Mouse (Mus musculus): ENCODE measurements at regions not wholly inside any gene's neighbourhood (a gene's known extent, or its start where the extent isn't known, plus 50 kb on each side); places are given as distances from the start of the nearest gene placed in this dataset.

DNA sequence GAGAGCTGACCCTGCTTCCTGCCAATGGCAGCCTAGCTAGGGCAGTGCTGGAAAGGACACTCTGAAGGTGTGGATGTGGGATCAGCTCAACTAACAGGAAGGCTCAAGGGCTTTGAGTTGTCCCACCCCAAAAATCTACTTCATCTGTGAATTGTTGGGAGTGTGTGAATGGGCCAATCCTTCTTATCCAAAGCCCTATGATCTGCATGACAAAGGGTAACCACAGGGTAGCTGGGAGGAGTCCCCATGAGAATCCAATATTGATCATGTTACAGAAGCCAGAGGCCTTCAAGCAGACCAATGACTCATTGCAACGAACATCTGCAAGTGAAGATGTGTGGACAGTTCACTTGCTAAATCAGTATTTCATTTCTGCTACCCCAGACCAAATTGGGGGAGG, 51.1 kb upstream of the Adra1b start:
- CTCF ChIA-PET = interaction anchor here in 1 of 4 experiments (0.6 kb wide), 1 partner anchor 446 kb away, joined by 7 read pairs; no protein-coding TSS in a partner anchor
- POLR2A ChIA-PET = interaction anchor here in 1 of 4 experiments (1.1 to 1.3 kb wide), 3 partner anchors 9 to 198 kb away, joined by 3 to 4 read pairs (median 4); no protein-coding TSS in a partner anchor

DNA sequence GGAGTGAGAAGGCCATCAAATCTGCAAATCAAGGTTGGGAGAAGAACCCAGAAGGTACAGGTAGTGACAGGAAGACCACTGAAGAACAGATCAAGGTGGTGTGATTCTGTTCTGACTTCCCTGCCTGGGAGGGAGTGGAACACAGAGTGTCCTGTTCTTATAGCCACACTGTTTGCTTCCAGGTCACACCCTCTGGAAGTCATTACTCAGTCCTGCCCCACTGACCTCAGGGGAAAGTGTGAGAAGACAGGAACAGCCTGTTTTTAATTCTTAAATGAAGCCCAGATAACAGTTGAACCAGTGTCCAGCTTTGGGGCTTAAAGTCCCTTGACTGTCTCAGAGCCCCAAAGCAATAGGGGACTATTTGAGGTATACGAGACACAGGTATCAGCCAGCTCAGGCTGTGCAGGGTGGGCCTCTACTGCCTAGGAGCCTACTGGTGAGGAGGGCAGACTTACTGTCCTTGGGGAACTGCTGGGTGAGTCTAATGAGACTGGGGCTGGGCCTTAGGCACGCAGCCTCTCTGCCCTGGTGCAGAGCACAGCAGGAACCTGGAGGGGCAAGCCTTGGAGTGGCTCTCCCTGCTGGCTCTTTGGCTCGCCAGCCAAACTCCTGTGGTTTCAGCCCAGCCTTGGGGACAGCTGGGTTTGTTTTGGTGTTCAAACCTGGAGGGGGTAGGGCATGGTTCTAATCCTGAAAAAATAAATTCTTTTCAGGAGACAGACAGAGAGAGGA, 57.4 kb upstream of the Adra1b start:
- CTCF ChIA-PET = no interaction called here
- POLR2A ChIA-PET = no interaction called here

DNA sequence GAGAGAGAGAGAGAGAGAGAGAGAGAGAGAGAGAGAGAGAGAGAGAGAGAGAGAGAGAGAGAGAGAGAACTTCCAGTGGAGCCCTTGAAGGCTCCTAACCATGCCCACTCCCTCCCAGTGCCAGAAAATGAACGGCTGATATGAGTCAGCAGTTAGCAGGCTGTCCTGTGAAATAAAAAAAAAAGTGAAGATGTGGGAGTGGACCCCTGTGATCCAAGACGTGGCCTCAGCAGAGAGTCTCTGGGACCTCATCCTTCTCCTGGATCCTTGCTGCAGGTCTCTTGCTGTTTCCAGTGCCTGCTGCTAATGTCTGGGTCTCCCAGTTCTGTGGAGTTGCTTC, 57.9 kb upstream of the Adra1b start:
- ChIA-PET POLR2A (no interaction called here), CTCF (no interaction called here)

DNA sequence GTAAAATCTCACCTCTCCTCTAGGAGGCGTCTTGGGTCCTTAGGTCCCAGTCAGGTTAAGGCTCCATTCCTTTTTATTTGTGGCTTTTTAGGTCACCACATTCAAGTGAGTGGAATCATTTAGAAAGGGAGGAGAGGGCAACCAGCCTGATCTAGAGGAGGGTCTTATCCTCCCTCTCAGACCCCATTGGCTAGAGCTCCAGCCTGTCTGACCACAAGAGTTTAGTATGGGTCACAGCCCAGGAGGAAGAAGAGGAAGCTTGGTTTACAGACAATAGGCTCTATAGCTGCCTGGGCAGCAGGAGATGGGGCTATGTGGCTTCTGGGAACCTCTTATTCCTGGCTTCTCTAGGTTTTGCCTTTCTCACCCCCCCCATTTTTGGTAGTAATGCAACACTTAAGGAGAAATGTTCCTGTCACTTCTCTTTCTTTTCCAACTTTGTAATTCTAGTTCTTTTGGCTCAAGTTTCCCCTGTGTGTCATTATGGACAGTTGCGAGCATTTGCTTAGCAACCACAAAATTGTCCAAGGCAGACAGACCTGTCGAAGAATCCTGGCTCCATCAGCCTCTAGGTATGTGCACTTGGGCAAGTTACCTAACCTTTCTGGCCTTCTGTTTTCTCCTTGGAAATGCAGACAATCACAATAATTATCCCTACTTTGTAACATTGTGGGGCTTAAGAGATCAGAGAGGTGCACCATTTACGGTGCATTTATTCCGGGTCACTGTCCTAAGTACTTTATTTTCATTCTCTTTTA, 59.5 kb upstream of the Adra1b start:
- POLR2A ChIA-PET = no interaction called here

DNA sequence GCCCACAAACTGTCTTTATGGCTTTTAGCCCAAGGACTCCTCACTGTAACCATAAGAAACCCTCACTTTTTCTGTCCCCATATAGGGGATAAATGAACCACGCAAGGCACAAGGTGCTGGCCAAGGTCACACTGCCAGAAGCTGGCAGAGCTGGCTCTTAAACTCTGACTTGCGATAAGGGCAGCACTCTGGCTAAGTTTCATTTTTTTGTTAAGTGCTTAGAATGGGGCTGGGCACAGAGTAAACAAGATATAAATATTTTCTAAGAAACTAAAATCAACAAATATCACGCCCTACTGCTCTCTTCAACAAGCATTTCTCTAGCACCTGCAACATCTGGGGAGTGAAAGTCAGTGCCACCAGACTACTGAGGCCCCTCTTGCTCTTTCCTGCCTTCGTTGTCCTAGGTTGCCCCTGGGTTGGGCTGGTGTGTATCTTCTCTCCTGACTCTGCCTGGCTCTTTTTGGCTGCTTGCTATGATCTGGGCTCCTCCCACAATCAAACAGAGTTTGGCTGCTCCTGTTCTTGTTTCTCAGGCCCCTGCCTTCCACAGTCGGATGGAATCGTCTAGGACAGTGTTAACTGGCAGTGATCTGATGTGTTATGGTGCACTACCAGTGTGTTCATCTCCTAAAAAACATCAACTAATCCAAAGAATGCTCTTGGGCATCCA, 60.5 kb upstream of the Adra1b start:
- CTCF ChIA-PET = no interaction called here
- POLR2A ChIA-PET = no interaction called here

More for the DNA sequence above, 59.5 kb upstream of the Adra1b start:
- CTCF ChIA-PET = interaction anchor here in 1 of 4 experiments (0.6 kb wide), 1 partner anchor 125 kb away, joined by 3 read pairs; no protein-coding TSS in a partner anchor

DNA sequence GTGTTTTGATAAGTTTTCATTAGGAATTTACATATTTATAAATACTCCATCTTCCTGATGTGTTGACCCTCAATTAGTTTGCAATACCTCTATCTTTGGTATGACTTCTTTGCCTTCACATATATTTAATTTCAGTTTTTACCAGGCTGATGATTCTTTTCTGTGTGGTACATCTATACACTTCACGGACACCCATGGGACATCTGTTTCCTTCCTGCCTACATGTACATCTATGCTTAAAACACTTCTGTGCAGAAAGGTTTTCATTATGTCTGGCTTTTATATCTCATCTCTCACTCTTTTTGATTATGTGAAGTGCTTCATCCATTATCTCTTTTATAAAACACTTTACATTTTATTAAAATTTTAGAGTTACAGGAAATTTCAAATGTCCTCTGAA, 66.8 kb upstream of the Adra1b start:
- CTCF ChIA-PET = no interaction called here

DNA sequence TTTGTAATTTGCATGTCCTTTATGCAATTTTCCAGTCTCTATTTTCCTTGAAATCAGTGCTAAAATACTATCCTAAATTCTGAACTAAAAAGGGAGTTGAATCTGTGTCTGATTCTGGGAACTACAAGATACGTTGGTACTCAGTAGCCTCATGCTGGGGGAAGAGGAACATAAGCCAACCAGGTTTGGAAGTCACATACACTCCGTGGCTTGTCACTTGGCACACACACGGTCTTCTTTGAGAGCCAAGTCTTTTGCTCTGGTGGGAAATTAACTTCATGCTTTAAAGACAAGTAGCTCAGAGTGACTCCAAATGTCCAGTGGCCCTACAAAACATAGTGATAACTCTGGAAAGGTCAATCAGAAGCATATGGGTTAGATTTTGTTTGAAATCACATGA, 70.9 kb upstream of the Adra1b start:
- CTCF ChIA-PET = no interaction called here

More for the DNA sequence above, 66.8 kb upstream of the Adra1b start:
- POLR2A ChIA-PET = no interaction called here

DNA sequence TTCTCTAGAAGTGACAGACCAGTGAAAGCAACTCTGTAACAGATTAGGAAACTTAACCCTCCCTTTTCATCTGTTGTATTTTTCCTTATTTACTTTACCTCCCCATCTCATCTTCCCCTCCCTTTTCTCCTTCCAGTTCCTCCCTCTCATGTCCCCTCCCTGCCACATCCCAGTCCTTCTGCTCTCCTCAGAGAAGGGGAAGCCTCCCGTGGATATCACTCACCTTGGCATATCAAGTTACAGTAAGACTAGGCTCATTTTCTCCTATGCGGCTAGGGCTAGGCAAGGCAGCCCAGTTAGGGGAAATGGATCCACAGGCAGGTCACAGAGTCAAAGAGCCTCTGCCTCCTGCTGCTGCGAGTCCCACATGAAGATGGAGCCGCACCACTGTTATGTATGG, 75.0 kb upstream of the Adra1b start:
- ChIA-PET CTCF (no interaction called here), POLR2A (no interaction called here)

More for the DNA sequence above, 70.9 kb upstream of the Adra1b start:
- POLR2A ChIA-PET = no interaction called here

DNA sequence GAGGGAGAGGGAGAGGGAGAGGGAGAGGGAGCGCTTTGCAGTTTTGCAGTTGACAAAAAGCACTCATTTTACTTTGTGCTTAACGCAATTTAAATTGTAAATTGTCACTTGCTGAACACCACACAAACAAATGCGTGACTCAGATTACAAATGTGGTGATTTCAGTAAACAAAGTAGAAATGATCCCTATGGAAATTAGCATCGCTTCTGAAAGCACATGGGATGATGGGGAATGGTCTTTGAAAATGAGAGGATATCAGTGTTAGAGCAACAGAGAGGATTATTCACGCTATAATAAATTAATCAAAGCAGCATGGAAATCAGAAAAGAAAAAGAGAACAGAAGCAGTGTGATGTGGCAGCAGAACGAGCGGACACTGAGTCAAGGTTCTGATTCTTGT, 78.4 kb upstream of the Adra1b start:
- ChIA-PET POLR2A (no interaction called here), CTCF (no interaction called here)

DNA sequence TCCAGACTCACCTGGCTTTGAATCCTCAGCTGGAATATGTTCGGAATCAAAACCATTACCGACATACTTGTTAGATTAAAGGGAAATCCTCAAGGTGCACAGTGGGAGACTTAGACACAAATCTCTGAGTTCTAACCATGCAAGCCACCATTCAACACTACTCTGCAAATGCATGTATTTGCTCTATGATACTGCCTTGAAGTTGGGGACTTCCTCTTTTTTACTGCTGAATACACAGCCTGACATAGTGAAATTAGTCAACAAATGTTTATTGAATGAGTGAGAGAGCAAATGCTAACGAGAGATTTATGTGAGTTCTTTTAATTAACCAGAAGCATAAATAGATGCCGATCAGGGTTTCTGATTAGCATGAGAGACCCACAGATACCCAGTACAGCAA, 79.4 kb upstream of the Adra1b start:
- CTCF ChIA-PET = no interaction called here
- POLR2A ChIA-PET = no interaction called here

DNA sequence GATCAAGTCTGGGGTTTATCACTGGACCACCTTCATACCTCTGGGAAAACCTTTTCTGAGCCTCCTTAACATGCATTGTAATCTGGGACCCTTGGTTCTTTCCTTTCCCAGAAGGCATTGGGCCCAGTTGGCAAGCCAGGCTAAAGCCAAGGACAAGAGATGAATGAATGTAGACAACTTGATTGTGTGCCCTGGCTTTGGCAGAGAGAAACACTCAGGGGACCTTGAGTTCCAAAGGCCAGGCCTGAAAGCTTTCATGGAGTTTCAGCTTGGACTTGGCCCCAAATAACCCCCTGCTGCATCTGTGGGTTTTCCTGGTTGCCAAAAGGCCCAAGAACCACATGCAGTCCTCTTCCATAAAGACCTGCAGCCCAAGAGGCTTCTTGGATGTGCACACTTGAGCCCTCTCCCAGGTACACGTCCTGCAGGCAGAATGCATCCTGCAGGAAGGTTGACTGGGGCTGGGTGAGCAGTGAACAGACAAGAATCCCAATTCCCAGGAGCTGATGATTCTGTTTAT, 89.0 kb upstream of the Adra1b start:
- CTCF ChIA-PET = no interaction called here
- POLR2A ChIA-PET = interaction anchor here in 1 of 4 experiments (0.6 kb wide), 1 partner anchor 327 kb away, joined by 3 read pairs; no protein-coding TSS in a partner anchor

DNA sequence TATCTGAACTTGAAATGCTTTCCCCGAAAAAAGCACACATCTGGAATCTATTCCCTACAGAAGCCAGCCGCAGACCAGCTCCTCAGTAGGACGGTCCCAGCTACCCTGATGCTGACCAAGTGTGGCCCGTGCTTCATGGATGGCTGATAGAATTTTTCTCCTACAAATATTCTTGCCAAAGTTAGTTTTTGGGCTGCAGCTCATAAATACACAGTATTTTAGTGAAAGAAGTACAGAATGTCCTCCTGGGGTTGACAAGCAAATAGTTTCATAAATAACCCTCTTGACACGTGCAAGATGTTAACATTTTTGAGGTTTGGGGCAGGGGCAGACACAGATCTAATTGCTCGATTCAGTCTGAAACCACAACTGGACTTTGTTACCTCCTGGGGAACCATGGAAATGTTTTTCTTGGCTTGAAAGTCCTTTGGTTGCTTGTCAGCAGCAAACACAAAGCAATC, 91.0 kb upstream of the Adra1b start:
- POLR2A ChIA-PET = no interaction called here

DNA sequence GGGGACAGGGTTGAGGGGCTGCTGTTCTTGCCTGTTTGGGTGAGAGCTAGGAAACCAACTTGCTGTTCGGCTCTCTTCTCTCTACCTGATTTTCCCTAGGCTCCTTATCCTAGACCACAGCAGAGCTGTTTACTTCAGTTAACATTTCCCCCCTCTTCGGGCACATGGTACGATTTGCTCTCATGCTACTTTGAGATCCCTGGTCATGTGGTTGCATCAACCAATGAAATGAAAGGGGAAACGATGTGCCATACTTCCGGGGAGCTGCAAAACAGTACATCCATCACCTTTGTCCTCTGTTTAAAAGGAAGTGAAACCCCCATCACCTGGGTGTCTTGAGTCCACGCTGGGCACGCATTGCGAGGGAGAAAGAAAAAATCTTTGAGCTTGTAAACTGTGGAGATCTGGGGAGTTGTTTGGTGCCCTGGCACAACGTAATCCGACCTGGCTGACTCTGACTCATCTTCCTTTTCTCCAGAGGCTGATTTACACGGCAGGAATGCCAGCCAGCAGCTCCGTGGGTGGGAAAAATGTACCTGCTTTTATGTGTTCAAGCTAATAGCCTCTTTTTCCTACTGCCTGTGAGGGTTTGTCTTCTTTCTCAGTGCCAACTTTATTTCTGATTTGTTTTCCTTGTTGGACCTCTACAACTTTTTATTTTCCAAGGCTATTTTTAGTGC, 97.2 kb upstream of the Adra1b start:
- CTCF ChIA-PET = interaction anchor here in 1 of 4 experiments (0.6 to 0.7 kb wide), 2 partner anchors 197 to 970 kb away, joined by 3 to 7 read pairs; no protein-coding TSS in a partner anchor
- POLR2A ChIA-PET = interaction anchor here in 1 of 4 experiments (0.5 kb wide), 1 partner anchor 47 kb away, joined by 3 read pairs; no protein-coding TSS in a partner anchor

More for the DNA sequence above, 91.0 kb upstream of the Adra1b start:
- CTCF ChIA-PET = no interaction called here

DNA sequence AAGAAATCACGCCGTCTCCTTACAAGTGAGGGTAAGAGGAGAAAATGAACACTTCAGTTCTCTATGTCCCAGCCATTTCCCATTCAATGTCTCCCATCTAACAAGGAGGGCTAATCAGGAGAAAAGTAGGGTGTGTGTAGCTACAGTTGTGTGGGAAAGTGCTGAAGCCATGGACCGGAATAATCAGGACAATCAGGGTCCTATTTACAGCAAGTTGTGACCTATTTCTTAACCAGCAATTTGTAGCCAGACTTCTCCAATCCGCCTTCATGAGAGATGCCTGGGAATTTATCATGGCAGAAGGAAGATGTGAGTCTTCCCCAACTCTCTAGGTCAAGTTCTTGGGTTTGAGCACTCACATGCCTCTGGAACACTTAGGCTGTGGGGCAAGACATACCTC, 99.0 kb upstream of the Adra1b start:
- POLR2A ChIA-PET = interaction anchor here in 1 of 4 experiments (0.6 kb wide), 1 partner anchor 893 kb away, joined by 3 read pairs; no protein-coding TSS in a partner anchor
- CTCF ChIA-PET = interaction anchor here in 1 of 4 experiments (0.6 kb wide), 1 partner anchor 1932 kb away, joined by 3 read pairs; no protein-coding TSS in a partner anchor

DNA sequence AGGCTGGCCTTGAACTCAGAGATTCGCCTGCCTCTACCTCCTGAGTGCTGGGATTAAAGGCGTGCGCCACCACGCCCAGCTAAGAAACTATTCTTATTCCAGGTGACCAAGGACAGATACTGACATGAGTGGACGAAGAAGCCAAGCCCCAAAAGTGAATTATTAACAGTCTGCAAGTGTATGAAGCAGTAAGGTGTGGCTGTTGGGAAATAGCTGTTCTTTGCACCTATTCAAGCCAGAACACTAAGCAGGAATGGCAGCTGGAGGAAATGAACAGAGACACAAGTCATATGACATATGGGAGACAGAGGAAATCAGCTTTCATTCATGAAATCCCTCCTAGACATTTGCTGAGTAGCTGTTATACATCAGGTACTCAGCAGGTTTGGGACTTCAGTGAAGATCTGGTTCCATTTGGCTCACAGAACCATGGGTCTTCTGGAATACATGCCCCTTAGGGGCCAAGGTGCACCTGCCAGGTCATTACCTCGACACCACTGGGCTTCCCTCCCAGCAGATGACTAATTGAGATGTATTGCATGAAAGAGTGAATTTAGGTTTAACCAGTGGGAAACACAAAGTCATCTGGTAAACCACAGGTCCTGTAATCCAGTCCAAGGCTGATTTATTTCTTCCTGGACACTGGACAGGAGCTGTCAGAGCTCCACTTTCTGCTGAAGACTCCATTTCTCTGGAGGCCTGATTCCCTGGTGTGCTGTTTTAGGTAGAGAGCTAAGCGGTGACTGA, 101.0 kb upstream of the Adra1b start:
- ChIA-PET POLR2A (no interaction called here), CTCF (no interaction called here)

DNA sequence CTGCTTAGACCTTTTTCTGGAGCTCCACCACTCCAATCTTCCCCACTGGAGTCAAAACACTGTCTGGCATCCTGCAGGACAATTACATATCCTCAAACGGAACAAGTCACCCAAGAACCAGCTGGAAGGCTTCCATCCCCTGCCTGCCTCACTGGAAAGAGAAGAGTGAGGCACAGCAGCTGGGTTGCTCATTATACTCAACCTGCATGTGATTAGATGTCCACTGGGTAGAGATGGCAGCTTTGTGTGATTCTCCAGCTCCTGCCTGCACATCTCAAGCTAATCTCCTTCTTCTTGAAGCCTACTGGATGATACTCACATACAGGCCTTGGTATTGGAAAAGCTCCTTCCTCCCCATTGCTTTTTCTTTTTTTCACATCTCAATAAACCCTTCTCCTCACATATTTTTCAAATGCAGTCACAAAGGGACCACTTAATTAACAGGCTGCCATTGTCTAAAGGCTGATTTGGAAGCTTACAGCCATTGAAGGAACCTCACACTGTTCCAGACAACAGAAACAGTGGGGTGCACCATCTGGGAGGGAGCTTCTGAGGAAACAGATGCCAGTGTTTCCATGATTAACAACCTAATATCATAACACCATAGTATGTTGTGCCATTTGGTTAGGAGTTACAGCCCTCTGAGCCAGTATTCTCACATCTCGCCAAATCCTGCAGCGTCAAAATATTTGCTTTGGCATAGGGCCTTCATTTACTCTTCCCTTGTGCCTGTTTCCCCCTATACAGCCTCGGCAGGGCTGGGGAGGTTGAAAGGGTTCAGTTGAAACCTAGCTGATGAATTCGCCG, 101.9 kb upstream of the Adra1b start:
- POLR2A ChIA-PET = no interaction called here
- CTCF ChIA-PET = no interaction called here

DNA sequence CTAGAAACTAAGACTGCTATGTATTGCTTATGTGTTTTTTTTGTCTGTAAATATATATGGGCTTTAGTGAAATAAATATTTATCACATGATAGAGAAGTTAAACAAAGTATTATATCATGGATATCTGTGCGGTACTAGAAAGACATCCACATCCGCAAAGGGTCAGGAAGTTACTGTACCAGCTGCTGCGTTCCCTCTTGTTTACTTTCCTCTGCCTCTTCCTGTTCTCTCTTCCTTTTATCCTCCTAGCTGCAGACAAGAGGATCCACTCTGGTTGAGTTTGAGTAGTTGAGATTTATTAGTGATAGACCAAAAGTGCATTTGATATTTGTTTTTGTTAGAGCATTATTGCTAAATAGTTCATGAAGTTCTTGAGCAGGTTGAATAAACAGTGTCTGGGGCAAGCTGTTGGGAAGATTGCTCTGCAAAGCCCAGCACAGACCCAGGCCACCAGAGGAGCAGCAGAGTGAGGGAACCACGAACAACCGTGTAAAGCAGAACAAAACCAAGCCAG, 106.6 kb upstream of the Adra1b start:
- CTCF ChIA-PET = no interaction called here
- POLR2A ChIA-PET = no interaction called here

DNA sequence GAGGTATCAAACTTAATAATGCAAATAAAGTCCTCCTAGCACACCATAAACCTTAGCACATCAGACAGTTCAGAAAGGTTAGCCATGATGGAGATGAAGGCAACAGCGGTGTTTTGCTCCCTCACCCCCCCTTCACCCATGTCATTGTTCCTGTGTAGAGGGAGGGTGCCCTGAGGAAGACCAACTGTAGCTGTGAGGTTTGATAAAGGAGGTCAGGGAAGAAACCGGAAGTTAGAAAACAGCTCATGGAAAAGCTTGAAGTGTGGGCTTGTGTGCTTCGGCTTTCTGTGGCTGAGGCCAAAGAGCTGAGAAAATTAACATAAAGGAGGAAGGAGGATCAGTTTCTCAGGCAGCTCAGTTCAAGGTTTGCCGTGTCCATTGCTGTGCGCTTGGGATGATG, 111.3 kb upstream of the Adra1b start:
- CTCF ChIA-PET = no interaction called here

More for the DNA sequence above, 111.3 kb upstream of the Adra1b start:
- POLR2A ChIA-PET = no interaction called here
